Comparison of ENCODE assay signal across 9 mouse cellular contexts in genomic region chr14:62850980-62851379, GRCm38 (mm10). TPM values are rescaled to one million over a fixed set of nuclear protein-coding genes. Genes with fewer than 3 reads are reported as not detected.
DNase-seq lines count a peak whose midpoint lies in the region; ATAC-seq lines count a peak whose summit lies in the region.
"Had no signal": no experiment of that assay in that cellular context is flagged by ENCODE, and none has a peak within 500 bp of the region (broad histone marks: within the 10 kb centered on the region; RNA-seq: fewer than 3 reads in every experiment).

No protein-coding gene starts in this region.

- 40% methylated on average over 6 of the region's 6 CpGs for WGBS in heart, embryonic 10.5 days
- WGBS in forebrain, embryonic 14.5 days = 8% methylated on average over 6 of the region's 6 CpGs

- H3K36me3 ChIP-seq in heart, embryonic 10.5 days = peaks cover 2% of the 10 kb centered on the region; the same call in 1 of the 2 replicates
- no peaks in the 10 kb centered on the region for H3K36me3 ChIP-seq in forebrain, embryonic 14.5 days (ENCODE audit: control insufficient read depth, insufficient read depth, low read length)

- peaks cover 6% of the 10 kb centered on the region; the same call in 1 of the 2 replicates for H3K9me3 ChIP-seq in heart, embryonic 10.5 days
- no peaks in the 10 kb centered on the region for H3K9me3 ChIP-seq in forebrain, embryonic 14.5 days (replicated peaks; ENCODE audit: control insufficient read depth, low read length)

- no peaks in the 10 kb centered on the region for H3K27me3 ChIP-seq in heart, embryonic 10.5 days (ENCODE audit: insufficient read depth, poor library complexity, severe bottlenecking)
- no peaks in the 10 kb centered on the region for H3K27me3 ChIP-seq in forebrain, embryonic 14.5 days (replicated peaks; ENCODE audit: control insufficient read depth, insufficient read depth, low read length)

- H3K4me3 ChIP-seq in heart, embryonic 10.5 days = no peak overlapping the region
- no peak overlapping the region for H3K4me3 ChIP-seq in forebrain, embryonic 14.5 days (ENCODE audit: low read depth, low read length)

- H3K4me2 ChIP-seq in forebrain, embryonic 14.5 days (ENCODE audit: low read length) = no peak overlapping the region

- H3K4me1 ChIP-seq in heart, embryonic 10.5 days = peaks cover 32% of the 10 kb centered on the region
- H3K4me1 ChIP-seq in forebrain, embryonic 14.5 days (ENCODE audit: control insufficient read depth, insufficient read depth, low read length) = peaks cover 9% of the 10 kb centered on the region; the same call in 1 of the 2 replicates

- intact Hi-C loops in heart, postnatal 25 days (cut with DNase I) = no loop called here

- peak overlapping the region; percentile 70 for H3K27ac ChIP-seq in heart, embryonic 10.5 days
- H3K27ac ChIP-seq in forebrain, embryonic 14.5 days (ENCODE audit: low read depth, low read length) = no peak overlapping the region
- H3K27ac ChIP-seq: liver, embryonic 14.5 days had no signal

- H3K9ac ChIP-seq in forebrain, embryonic 14.5 days (ENCODE audit: low read length) = no peak overlapping the region
- H3K9ac ChIP-seq: liver, embryonic 14.5 days had no signal

- peak; percentile 71 for ATAC-seq in forebrain, embryonic 14.5 days
- no peak for ATAC-seq in erythroid progenitor cell, adult 5-6 weeks (replicated peaks; ENCODE audit: low FRiP score, poor library complexity, severe bottlenecking)

- DNase-seq in heart, embryonic 10.5 days (ENCODE audit: low spot score) = no peak
- DNase-seq in heart, postnatal 25 days (ENCODE audit: low spot score) = no peak
- DNase-seq in brain, adult 2 months (ENCODE audit: low read depth, low spot score) = peak; percentile 92
- DNase-seq in forebrain, embryonic 14.5 days (ENCODE audit: low spot score) = peak; percentile 58
- DNase-seq in kidney, postnatal 4 days = peak; percentile 30 to 52
- no peak for DNase-seq in thymus, postnatal 0 days (ENCODE audit: low spot score)
- no peak for DNase-seq in thymus, postnatal 25 days

RNA-seq across cellular contexts. Expression of gene Wdfy2, which starts 13.5 kb away (rescaled TPM):
- polyA plus RNA-seq in heart, embryonic 10.5 days (2016; fragmentation: Nextera tagmentation; extraction: Ambion mirVana) = 8.9 and 9.5 TPM in 2 replicates
- total RNA-seq in heart, postnatal 25 days (2021) = 1 to 10 TPM; 6.8 to 7.7 TPM
- 9.2 and 10.0 TPM in 2 replicates for polyA plus RNA-seq in forebrain, embryonic 14.5 days (2014; fragmentation: Nextera tagmentation; extraction: Ambion mirVana)
- polyA plus RNA-seq in thymus, postnatal 0 days (2015; fragmentation: Nextera tagmentation; extraction: Ambion mirVana) = 4.2 and 5.1 TPM in 2 replicates
- total RNA-seq in erythroid progenitor cell, adult 5-6 weeks (2015; ENCODE audit: low replicate concordance) = 5.4 and 5.9 TPM in 2 replicates
- 3.3 and 4.9 TPM in 2 replicates for total RNA-seq in erythroid progenitor cell, adult 5-6 weeks (2017; ENCODE audit: low replicate concordance)

Comparison
In these comparisons a context has a peak if more than half of its experiments do, and no peak if none do; other contexts are left out.
1. DNase-seq: peak in brain, adult 2 months (single experiment), forebrain, embryonic 14.5 days (single experiment) and kidney, postnatal 4 days (2 of 2); none in heart, embryonic 10.5 days (single experiment), heart, postnatal 25 days (single experiment), thymus, postnatal 0 days (single experiment) and thymus, postnatal 25 days (single experiment).